Comparison of ENCODE assay signal across 16 mouse cellular contexts in genomic region chr3:86385047-86385446, GRCm38 (mm10).
"Had no signal": no experiment of that assay in that cellular context is flagged by ENCODE, and none has a peak within 500 bp of the region (broad histone marks: within the 10 kb centered on the region; RNA-seq: fewer than 3 reads in every experiment).

No protein-coding gene starts in this region.

- H3K4me3 ChIP-seq: neural tube, embryonic 13.5 days; neural tube, embryonic 15.5 days; stomach, embryonic 15.5 days had no signal

- H3K36me3 ChIP-seq: neural tube, embryonic 13.5 days; neural tube, embryonic 15.5 days; stomach, embryonic 15.5 days had no signal

- H3K27ac ChIP-seq: neural tube, embryonic 13.5 days; neural tube, embryonic 15.5 days; stomach, embryonic 15.5 days; stomach, postnatal 0 days had no signal

- H3K9ac ChIP-seq: neural tube, embryonic 13.5 days; neural tube, embryonic 15.5 days; stomach, embryonic 15.5 days had no signal

- H3K9me3 ChIP-seq: neural tube, embryonic 13.5 days; neural tube, embryonic 15.5 days; stomach, embryonic 15.5 days had no signal

- DNase-seq: retina, postnatal 1 day; right cerebral cortex, adult 18-20 months; right cerebral cortex, postnatal 14 days; right cerebral cortex, postnatal 25 days; right cerebral cortex, postnatal 4 days; spleen, adult 18-20 months; thymus, adult 18-20 months; thymus, adult 2 months; thymus, postnatal 14 days; thymus, postnatal 25 days; thymus, postnatal 36 days; thymus, postnatal 4 days had no signal

- H3K27me3 ChIP-seq: neural tube, embryonic 13.5 days; neural tube, embryonic 15.5 days; stomach, embryonic 15.5 days had no signal

- H3K4me1 ChIP-seq: neural tube, embryonic 15.5 days; stomach, embryonic 15.5 days had no signal

- H3K4me2 ChIP-seq: neural tube, embryonic 13.5 days; neural tube, embryonic 15.5 days; stomach, embryonic 15.5 days had no signal
